ENCODE assay signal across 19 mouse cellular contexts in genomic region chr11:100865618-100866017, GRCm38 (mm10). TPM values are rescaled to one million over a fixed set of nuclear protein-coding genes. Genes with fewer than 3 reads are reported as not detected.
A peak's percentile ranks its signal among the peaks of the same experiment; 100 is the strongest.
DNase-seq lines count a peak whose midpoint lies in the region; ATAC-seq and TF ChIP-seq lines count a peak whose summit lies in the region.
"Had no signal": no experiment of that assay in that cellular context is flagged by ENCODE, and none has a peak within 500 bp of the region (broad histone marks: within the 10 kb centered on the region; RNA-seq: fewer than 3 reads in every experiment).

No protein-coding gene starts in this region.

- no peak overlapping the region for H3K27ac ChIP-seq in kidney, postnatal 0 days
- H3K27ac ChIP-seq in forebrain, embryonic 14.5 days (ENCODE audit: low read depth, low read length) = no peak overlapping the region
- H3K27ac ChIP-seq in forebrain, embryonic 13.5 days = no peak overlapping the region
- H3K27ac ChIP-seq: embryonic facial prominence, embryonic 12.5 days; heart, embryonic 10.5 days; hindbrain, embryonic 14.5 days had no signal

- TF ChIP-seq CTCF in kidney, postnatal 0 days (IDR thresholded peaks at IDR 0.05; ENCODE audit: low read depth) = peak; percentile 6; the same call in 1 of the 2 replicates
- TF ChIP-seq CTCF in G1E (IDR thresholded peaks at IDR 0.05; ENCODE audit: low read depth, low read length) = no peak

- WGBS in kidney, postnatal 0 days = 79% methylated on average over 7 of the region's 7 CpGs
- WGBS in forebrain, embryonic 14.5 days = 92% methylated on average over 7 of the region's 7 CpGs
- WGBS in forebrain, embryonic 13.5 days = 87% methylated on average over 7 of the region's 7 CpGs

- H3K27me3 ChIP-seq in kidney, postnatal 0 days (ENCODE audit: insufficient read depth, low read length) = no peaks in the 10 kb centered on the region
- no peaks in the 10 kb centered on the region for H3K27me3 ChIP-seq in G1E (ENCODE audit: insufficient read depth, low read length)
- H3K27me3 ChIP-seq in forebrain, embryonic 14.5 days (replicated peaks; ENCODE audit: control insufficient read depth, insufficient read depth, low read length) = peaks cover 14% of the 10 kb centered on the region
- peaks cover 34% of the 10 kb centered on the region for H3K27me3 ChIP-seq in forebrain, embryonic 13.5 days
- H3K27me3 ChIP-seq: CH12.LX had no signal

- H3K36me3 ChIP-seq in kidney, postnatal 0 days (ENCODE audit: insufficient read depth, low read length) = no peaks in the 10 kb centered on the region
- H3K36me3 ChIP-seq in G1E (replicated peaks) = peaks cover 86% of the 10 kb centered on the region
- H3K36me3 ChIP-seq in forebrain, embryonic 14.5 days (ENCODE audit: control insufficient read depth, insufficient read depth, low read length) = no peaks in the 10 kb centered on the region
- no peaks in the 10 kb centered on the region for H3K36me3 ChIP-seq in forebrain, embryonic 13.5 days (ENCODE audit: poor library complexity, severe bottlenecking)
- H3K36me3 ChIP-seq: embryonic facial prominence, embryonic 12.5 days; heart, embryonic 10.5 days had no signal

- DNase-seq in kidney, postnatal 0 days (ENCODE audit: low spot score) = no peak
- DNase-seq in kidney, postnatal 25 days = no peak
- peak; percentile 49 for DNase-seq in G1E (ENCODE audit: low spot score)
- DNase-seq in forebrain, embryonic 14.5 days (ENCODE audit: low spot score) = no peak
- DNase-seq in right cerebral cortex, postnatal 36 days (ENCODE audit: low spot score in 2 of 2) = no peak
- DNase-seq: adrenal gland, postnatal 10 days; cerebellum, adult 11 months; cerebellum, adult 8-10 months; cerebellum, postnatal 14 days; forebrain, postnatal 0 days; heart, adult 18-20 months; heart, postnatal 10 days; heart, postnatal 4 days had no signal

- H3K4me2 ChIP-seq in kidney, postnatal 0 days (ENCODE audit: low read length) = no peak overlapping the region
- no peak overlapping the region for H3K4me2 ChIP-seq in forebrain, embryonic 14.5 days (ENCODE audit: low read length)
- no peak overlapping the region for H3K4me2 ChIP-seq in forebrain, embryonic 13.5 days
- H3K4me2 ChIP-seq: embryonic facial prominence, embryonic 12.5 days; hindbrain, embryonic 14.5 days had no signal

- no peak for ATAC-seq in kidney, postnatal 0 days (replicated peaks; ENCODE audit: low FRiP score, low read depth)
- peak; percentile 83 for ATAC-seq in G1E (ENCODE audit: extremely low read depth, insufficient number of reproducible peaks, low FRiP score, poor library complexity, severe bottlenecking)
- ATAC-seq in megakaryocyte, adult 5-6 weeks (ENCODE audit: poor library complexity, severe bottlenecking) = peak; percentile 43
- no peak for ATAC-seq in forebrain, embryonic 14.5 days
- ATAC-seq in forebrain, embryonic 13.5 days = no peak
- ATAC-seq: forebrain, postnatal 0 days had no signal

- H3K9ac ChIP-seq in kidney, postnatal 0 days (ENCODE audit: low read depth, low read length) = no peak overlapping the region
- no peak overlapping the region for H3K9ac ChIP-seq in forebrain, embryonic 14.5 days (ENCODE audit: low read length)
- no peak overlapping the region for H3K9ac ChIP-seq in forebrain, embryonic 13.5 days
- H3K9ac ChIP-seq: embryonic facial prominence, embryonic 12.5 days; forebrain, postnatal 0 days; hindbrain, embryonic 14.5 days had no signal

- H3K4me1 ChIP-seq in kidney, postnatal 0 days (replicated peaks; ENCODE audit: insufficient read depth, low read length) = peaks cover 1% of the 10 kb centered on the region; the same call in 1 of the 2 replicates
- peaks cover 79% of the 10 kb centered on the region for H3K4me1 ChIP-seq in G1E (ENCODE audit: insufficient read depth, low read depth, low read length)
- no peaks in the 10 kb centered on the region for H3K4me1 ChIP-seq in forebrain, embryonic 14.5 days (ENCODE audit: control insufficient read depth, insufficient read depth, low read length)
- H3K4me1 ChIP-seq in forebrain, embryonic 13.5 days = no peaks in the 10 kb centered on the region
- H3K4me1 ChIP-seq: embryonic facial prominence, embryonic 12.5 days had no signal

- H3K9me3 ChIP-seq in kidney, postnatal 0 days (replicated peaks; ENCODE audit: low read length) = no peaks in the 10 kb centered on the region
- H3K9me3 ChIP-seq in G1E (replicated peaks) = no peaks in the 10 kb centered on the region
- no peaks in the 10 kb centered on the region for H3K9me3 ChIP-seq in forebrain, embryonic 14.5 days (replicated peaks; ENCODE audit: control insufficient read depth, low read length)
- no peaks in the 10 kb centered on the region for H3K9me3 ChIP-seq in forebrain, embryonic 13.5 days (replicated peaks)
- H3K9me3 ChIP-seq: embryonic facial prominence, embryonic 12.5 days; heart, embryonic 10.5 days had no signal

- no peak overlapping the region for H3K4me3 ChIP-seq in kidney, postnatal 0 days (replicated peaks; ENCODE audit: low read depth, low read length)
- peak overlapping the region; percentile 56; the same call in 1 of the 2 replicates for H3K4me3 ChIP-seq in G1E (ENCODE audit: low read depth, low read length)
- H3K4me3 ChIP-seq in forebrain, embryonic 14.5 days (ENCODE audit: low read depth, low read length) = no peak overlapping the region
- H3K4me3 ChIP-seq in forebrain, embryonic 13.5 days = no peak overlapping the region
- H3K4me3 ChIP-seq: embryonic facial prominence, embryonic 12.5 days; heart, embryonic 10.5 days had no signal

RNA-seq across cellular contexts. Expression of gene Stat5a, which starts 6.5 kb away (rescaled TPM):
- polyA plus RNA-seq in kidney, postnatal 0 days (2015; fragmentation: Nextera tagmentation; extraction: Ambion mirVana) = 4.0 and 4.4 TPM in 2 replicates
- total RNA-seq in G1E (2014; fragmentation: Nextera tagmentation) = 161 and 162 TPM in 2 replicates
- 106 and 112 TPM in 2 replicates for total RNA-seq in G1E (2017)
- 157 and 161 TPM in 2 replicates for polyA plus RNA-seq in G1E (2012)
- total RNA-seq in megakaryocyte, adult 5-6 weeks (2015) = 20.0 and 22.5 TPM in 2 replicates
- total RNA-seq in megakaryocyte, adult 5-6 weeks (2017) = 22.5 and 23.7 TPM in 2 replicates
- 0.69 and 0.96 TPM in 2 replicates for polyA plus RNA-seq in forebrain, embryonic 14.5 days (2014; fragmentation: Nextera tagmentation; extraction: Ambion mirVana)
- 0.85 and 1.2 TPM in 2 replicates for polyA plus RNA-seq in forebrain, embryonic 13.5 days (2015; fragmentation: Nextera tagmentation; extraction: Ambion mirVana)

RNA-seq across cellular contexts. Expression of gene Stat5b, which starts 15.1 kb away (rescaled TPM):
- 14.4 and 14.6 TPM in 2 replicates for polyA plus RNA-seq in kidney, postnatal 0 days (2015; fragmentation: Nextera tagmentation; extraction: Ambion mirVana)
- total RNA-seq in G1E (2014; fragmentation: Nextera tagmentation) (91.4 and 93.0 TPM in 2 replicates), G1E (2017) (52.2 and 55.9 TPM in 2 replicates)
- 65.8 and 73.5 TPM in 2 replicates for polyA plus RNA-seq in G1E (2012)
- 40.9 and 47.6 TPM in 2 replicates for total RNA-seq in megakaryocyte, adult 5-6 weeks (2015)
- 50.6 and 53.2 TPM in 2 replicates for total RNA-seq in megakaryocyte, adult 5-6 weeks (2017)
- 10.9 and 11.4 TPM in 2 replicates for polyA plus RNA-seq in forebrain, embryonic 14.5 days (2014; fragmentation: Nextera tagmentation; extraction: Ambion mirVana)
- polyA plus RNA-seq in forebrain, embryonic 13.5 days (2015; fragmentation: Nextera tagmentation; extraction: Ambion mirVana) = 11.1 and 14.0 TPM in 2 replicates

Comparison
In these comparisons a context has a peak if more than half of its experiments do, and no peak if none do; other contexts are left out.
1. ATAC-seq: peak in G1E (single experiment) and megakaryocyte, adult 5-6 weeks (single experiment); none in kidney, postnatal 0 days (single experiment), forebrain, embryonic 14.5 days (single experiment) and forebrain, embryonic 13.5 days (single experiment).
2. RNA of gene Stat5a, which starts 6.5 kb away (polyA plus RNA-seq): 157 to 161 TPM in G1E; 4.0 to 4.4 TPM in kidney, postnatal 0 days, 0.85 to 1.2 TPM in forebrain, embryonic 13.5 days and 0.69 to 0.96 TPM in forebrain, embryonic 14.5 days; every median in the first group is over 10 times any median in the second.